Mouse (Mus musculus) left cerebral cortex, adult 11 months (tissue): Measurements from ENCODE around the gene 1600014C23Rik.

Source experiments
- DNase-seq: peaks from one replicate; pipeline ENCODE4 v3.0.0; 2022; ENCODE audit warnings: low spot score

Gene 1600014C23Rik

DNA sequence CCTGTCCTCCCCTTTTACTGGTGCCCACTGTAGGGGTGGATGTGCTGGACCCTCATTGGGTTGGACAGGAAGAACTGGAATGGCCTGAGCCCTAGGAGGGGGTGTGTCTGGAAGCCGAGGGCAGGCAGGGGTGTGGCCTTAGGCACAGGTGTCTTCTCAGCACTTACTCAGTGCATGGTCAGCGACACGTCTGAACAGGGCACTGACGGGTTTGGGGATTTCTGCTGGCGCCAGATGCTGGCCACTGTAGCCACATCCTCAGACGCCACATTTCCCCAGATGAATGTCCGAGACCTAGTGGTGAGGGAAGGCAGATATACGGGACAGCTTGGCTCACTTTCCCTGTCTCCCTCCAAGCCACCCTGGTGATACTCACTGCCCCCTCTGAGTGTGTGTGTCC lies 18.4 kb upstream of the 1600014C23Rik start:
- no peak for DNase-seq

DNA sequence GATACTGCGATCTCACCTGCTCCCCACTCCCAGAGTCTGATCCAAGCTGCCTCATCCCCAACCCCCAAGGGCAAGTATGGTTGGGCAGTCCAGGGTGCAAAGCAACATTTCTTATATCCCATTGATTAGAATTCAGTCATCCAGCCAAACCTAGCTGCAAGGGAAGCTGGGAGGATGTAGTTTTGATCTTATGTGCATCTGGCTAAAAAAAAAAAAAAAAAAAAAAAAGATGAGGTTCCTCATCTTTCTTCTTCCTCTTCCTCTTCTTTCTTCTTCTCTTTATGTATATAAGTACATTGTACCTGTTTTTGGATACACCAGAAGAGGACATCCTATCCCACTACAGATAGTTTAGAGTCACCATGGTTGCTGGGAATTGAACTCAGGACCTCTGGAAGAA lies 17.7 kb upstream of the 1600014C23Rik start:
- no peak for DNase-seq

DNA sequence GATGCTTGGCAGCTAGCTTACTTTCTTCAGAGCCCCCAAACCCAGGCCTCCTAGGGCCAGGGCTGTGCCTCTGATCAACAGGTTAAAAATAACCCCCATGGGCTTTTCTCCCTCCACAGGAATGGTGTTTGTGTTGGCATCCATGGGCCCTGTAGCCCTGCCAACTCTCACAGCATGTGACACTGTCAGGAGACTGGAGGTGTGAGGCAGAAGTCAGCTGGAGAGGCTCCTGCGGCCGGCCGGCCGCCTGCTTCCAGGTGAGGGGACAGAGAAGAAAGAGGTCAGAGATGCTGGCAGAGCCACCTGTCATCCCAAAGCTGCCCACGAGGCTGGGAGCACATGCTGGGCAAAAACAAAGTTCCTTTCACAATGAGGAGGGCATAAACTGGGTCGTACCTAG lies 15.5 kb upstream of the 1600014C23Rik start:
- no peak for DNase-seq

DNA sequence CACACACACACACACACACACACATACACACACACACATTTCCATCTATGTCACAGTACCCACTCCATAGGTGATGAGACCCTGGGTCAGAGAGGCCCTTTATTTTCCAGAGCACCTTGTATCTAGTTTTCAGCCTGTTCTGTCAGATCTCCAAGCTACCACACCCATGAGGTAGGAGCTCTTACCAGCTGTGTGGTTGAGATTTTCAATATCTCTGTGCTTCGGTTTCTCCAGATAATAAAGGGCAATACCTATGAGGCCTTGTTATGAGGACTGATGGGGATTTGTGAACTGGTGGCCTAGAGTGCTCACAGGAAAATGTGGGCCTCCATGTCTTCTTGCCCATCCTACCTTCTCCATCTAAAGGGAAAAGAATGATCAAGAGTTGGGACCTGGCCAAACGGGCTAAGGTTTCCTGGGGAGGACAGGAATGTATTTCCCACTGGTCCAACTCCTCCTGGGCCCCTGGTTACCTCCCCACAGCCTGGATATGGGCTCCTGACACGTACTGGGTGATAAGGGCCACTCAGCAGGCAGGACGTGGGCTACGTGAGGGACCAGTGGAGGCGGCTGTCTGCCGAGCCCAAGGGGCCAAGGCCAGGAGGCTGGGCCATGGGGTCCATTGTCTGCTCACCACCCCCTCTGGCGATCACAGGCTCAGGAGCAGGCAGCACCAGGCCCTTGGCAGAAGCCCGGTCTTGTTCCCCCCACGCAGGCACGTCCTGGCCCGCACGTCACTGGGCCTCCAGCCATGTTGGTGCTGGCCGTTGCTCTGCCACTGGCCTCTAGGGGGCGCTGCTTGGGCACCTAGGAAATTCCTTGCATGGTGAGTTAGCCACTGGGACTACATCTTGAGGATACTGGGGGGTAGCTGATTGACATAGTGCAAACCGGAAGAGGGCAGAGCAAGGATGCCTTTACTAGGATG lies 14.5 kb upstream of the 1600014C23Rik start:
- no peak for DNase-seq

DNA sequence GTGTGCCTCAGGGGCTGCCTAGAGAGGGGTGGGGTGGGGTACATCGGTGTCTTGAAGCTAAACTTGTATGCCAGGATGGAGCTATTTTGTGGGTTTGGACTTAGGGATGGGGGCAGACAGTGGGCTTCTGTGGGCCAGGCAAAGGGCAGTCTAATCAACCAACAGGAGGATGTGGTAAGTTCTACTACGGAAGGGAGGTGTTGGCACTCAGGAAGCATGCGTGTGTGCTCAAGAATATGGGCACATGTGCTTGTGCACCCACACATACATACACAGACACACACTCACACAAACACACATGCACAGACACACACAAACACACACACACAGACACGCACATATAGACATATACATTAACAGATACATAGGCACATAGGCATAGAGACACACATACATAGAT lies 13.6 kb upstream of the 1600014C23Rik start:
- DNase-seq, result no peak

DNA sequence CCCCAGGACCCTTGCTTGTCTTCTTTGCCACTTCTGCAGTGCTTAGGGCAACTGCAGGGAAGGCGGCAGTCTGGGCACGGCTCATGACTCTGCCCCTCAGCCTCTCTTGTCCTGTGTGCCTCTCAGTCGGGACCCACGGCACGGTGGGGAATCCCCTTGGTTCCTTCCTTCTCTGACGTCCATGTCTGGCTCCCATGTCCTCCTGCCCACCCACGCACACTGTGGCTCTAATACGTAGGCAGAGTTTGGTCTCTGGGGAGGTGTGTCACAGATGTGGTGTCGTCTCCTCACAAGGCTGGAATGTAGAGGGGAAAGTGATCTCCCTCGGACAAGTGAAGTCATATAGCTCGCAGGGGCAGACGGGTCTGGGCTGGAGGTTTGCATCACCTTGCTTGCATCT lies 13.1 kb upstream of the 1600014C23Rik start:
- DNase-seq, result no peak

DNA sequence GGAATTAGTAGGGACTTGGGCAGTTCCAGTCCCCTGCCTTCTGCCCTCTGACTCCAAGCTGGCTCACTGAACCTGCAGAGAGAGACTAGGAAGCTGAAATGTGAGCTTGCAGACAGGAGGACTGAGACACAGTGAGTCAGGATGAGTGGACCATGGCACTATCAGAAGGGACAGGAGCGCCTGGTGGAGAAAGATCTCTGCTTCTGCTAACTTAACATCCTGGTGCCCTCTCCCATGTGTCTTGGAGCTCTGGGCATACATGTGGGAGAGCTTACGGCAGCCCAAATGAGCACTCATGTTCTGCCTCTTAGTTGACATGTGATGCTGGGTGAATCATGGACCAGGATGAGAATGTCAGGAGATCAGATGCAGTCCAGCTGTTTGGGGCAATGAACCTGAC lies 12.0 kb upstream of the 1600014C23Rik start:
- DNase-seq, result no peak

DNA sequence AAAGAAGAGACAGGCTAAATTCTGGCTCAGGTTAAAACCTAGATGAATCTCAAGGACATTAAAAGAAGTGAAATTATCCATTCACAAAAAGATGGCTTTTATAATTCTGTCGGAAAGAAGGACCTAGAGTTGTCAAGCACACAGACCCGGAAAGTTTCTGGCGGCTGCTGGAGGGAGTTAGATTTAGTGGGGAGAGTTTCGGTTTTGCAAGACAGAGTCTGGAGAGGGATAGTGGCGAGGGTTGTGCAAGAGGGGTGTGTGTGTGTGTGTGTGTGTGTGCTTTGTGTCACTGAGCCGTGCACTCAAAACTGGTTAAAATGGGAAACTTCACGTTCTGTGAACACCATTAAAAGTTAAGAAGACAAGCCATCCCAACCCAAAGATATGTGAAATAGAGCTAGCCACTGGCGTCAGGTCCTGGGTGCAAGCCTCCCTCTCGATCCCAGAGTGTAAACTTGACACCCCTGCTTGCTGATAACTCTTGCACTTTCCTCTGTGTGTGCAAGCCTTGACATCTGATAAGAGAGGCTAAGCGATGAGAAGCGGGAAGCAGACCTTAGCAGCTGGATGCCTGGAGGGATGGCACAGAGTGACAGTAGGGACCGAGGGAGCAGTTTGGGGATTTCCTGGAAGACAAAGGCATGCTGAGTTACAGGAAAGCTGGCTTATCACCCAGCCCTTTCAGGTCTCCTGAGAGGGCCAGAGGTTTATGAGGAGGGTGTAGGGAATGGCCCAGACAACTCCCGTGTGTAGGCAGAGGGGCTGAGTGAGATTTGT lies 8.9 kb upstream of the 1600014C23Rik start:
- no peak for DNase-seq

DNA sequence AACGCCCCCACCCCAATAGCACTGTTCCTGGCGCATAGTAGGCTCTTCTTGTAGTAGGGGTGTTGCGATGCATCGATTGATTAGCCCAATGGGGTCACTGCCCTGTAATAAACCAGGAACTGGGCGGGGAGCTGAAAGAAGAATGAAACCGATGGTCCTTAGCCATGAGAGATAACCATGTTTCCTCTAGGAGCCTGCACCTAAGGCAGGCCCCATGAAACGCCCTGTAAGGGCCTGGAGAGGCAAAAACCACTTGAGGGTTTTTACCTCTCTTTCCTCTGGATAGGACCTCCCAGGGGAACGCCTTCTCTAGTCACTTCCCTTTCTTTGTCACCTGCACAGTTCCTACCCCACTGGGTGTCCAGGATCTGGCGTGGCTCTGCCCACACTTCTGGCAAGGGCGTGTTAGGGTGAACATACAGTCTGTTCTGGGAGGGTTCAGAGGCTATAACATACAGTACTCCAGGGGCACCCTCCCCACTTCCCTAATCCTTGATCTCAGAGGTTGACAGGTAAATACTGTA lies 3.5 kb upstream of the 1600014C23Rik start:
- DNase-seq, result no peak

DNA sequence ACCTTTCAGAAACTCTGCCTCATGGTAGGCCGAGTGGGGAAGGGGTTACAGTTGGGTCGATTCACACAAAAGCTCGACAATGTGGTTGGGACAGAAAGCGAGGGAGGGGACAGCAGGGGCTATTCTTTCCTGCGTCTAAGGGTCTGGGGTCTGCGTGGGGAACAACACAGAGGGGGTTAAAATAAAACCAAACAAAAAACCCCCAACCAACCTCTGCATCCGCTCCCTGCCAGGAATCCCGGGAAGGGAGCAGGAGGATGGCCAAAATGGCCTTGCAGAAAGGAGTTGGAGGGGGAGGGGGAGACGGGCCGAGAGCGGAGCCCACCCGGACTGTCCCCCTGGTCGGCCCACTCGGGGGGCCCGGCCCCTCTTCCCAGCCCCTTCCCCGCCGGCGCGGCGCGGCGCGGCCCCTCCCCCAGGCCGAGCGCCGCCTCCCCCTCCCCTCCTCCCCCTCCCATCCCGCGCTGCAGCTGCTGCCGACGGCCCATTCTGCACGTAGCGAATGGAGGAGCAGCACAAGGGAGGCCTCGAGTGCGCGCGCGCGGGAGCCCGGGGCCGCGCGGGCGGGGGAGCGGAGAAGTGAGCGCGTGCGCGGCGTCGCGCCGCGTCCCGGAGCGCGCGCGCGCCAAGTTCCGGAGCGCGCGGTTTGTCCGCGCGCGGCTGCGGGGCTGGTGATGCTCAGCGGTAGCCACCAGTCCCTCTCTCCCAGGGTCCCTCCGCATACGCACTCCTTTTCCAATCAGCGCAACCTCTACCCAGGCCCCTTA lies 2.9 kb upstream of the 1600014C23Rik start:
- peak; percentile 85 for DNase-seq

DNA sequence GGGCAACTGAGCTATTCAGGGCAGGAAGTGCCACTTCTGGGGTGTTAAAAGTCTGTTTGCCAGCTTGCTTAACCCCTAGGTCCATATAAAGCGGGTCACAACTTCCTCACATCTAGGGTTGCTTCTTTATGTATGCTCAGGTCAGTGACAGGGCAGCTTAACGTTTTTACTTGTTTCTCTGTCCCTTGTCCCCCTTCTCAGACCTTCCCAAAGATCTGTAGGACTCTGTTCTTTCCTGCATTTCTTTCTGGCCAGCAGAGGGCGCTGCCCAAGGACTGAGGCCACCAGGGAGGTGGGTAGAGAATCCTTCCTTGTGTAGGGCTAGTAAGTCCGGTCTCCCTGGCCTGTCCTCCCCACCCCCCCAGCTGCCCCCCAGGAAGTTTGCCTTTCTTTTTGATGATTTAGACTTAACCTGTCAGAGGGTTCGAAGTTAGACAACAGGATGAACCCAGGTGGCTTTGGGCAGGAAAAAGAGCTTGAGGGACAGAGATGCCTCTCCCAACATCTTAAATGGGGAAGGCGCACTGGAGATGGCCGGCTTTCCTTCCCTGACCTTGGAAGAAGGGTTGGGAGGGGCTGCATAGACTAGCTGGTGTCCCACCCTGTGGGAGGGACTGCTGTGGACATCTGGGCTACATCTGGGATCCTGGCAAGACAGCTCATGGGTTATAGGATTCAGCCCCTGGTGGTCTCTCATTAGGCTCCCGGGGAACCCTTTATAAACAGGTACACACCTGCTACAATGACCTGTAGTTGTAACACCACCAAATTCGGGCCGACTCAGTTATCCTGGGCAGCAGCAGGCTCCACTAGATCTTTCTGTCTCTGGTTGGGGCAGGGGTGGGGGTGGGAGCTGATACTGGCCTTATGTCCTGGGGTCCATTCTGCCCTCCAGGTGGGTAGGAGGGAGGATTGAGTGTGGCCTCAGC lies 2.0 kb upstream of the 1600014C23Rik start:
- no peak for DNase-seq

DNA sequence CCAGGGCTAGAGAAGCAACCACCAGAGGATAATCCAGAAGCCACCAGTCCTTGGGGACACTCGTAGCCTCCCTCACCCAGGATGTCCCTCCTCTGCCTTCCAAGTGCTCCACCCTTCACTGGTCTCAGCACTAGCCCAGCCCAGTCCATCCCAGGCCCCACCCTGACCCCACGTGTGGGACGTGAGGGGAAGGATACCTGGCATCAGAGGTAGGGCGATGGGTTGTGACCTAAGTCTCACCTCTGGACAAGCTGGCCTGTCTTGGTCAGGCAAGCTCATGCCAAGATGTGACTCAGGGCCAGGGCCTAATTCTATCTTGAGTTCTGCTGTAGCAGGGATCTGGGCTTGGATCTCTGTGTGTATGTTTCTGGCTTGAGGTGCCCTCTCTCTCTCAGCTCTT lies 1.2 kb upstream of the 1600014C23Rik start:
- no peak for DNase-seq

DNA sequence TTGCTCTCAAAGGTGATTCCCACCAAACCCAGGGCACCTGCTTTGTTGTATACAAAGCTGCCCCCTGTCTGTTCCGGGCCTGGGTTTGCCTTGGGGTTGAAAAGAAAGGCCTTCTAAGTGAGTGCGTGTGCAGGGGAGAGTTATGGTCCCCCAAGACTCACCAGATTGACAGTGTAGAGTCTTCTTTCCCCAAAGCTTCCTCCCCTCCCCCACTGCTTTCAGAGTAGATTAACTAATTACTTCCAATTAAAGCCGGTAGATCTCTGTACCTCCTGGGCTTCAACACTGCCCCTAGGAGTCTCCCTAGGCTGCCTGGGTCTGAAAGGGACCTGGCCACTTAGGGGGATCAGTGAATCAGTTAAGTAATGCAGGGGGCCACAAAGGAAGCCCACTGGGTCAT lies 689 bp upstream of the 1600014C23Rik start:
- no peak for DNase-seq

DNA sequence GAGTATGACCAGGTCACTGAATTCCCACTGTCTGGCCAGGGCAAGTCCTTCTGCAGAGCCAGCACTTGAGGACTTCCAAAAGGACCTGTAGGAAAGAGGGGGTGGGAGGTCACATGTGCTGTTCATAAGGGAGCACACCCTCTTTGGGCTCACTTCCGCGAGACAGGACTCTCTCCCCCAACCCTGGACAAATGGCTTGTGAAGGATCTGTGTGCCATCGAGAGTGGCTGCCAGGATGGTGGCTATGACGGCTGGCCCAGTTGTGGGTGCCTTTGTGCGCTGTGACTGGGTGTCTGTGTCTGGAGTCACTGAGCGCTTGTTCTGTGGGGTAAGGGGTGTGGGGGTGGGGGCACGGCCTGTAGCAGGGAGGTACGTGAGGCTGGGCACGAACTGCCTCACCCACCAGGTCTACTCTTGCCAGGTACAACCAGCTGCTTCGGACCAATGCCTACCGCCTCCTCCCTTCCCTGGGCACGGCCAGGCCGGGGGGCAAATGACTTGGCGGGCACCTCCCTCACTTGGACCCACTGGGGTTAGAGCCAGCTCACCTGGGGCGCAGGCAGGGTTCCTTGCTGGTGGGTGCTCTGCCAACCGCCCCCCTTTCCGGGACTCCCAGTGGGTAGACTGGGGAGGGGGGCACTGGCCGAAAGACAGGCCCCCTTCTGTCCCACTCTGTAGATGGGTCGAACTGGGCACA lies 458 bp downstream of the 1600014C23Rik start:
- no peak for DNase-seq

DNA sequence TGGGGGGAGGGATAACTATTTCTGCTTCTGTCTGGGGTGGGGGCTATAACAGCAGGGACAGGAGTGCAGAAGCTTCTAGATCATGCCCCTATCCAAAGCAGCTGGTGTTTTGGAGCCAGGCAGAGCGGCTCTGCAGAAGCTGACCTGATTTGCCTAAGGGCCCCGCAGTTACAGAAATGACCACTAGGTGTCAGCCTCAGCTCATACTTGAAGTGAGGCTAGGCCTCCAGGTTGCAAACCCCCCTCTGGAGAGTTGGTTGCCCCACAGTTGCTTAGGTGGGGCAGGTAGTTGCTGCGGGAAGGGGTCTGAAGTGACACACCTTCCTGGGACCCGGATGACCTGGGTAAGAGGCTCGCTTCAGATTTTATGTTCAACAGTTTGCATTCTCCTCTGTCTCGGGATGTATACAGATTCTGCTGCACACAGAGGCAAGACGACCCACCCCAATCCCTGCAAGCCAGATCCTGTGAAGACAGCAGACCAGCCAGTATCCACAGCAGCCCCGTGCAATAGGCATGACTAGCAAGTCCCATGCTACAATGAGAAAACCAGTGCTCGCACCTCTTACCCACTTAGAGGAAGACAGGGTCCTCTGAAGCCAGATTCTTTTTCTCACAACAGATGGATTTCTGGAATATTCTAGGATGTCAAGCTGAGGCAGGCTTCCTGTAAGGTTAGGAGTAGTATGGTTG lies 2.3 kb downstream of the 1600014C23Rik start:
- DNase-seq, result no peak

DNA sequence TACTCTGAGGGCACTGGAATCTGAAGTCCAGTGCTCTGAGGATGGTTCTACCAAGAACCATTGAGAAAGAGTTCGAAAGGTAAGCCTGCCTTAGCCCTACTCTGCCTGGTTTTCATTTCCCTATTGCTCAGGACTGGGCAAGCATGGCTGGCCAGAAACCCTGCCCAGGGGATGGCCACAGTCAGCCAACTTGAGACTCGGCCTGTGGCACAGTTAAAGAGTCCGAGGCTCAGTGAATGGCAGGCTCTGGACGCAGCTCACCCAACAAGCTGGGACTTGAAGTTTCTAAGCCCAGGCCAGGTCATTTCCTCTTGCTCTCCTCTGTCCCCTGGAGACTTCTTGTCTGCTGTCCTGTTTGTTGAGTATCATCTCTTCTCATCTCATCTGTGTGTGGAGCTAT lies 2.9 kb downstream of the 1600014C23Rik start:
- DNase-seq, result no peak

DNA sequence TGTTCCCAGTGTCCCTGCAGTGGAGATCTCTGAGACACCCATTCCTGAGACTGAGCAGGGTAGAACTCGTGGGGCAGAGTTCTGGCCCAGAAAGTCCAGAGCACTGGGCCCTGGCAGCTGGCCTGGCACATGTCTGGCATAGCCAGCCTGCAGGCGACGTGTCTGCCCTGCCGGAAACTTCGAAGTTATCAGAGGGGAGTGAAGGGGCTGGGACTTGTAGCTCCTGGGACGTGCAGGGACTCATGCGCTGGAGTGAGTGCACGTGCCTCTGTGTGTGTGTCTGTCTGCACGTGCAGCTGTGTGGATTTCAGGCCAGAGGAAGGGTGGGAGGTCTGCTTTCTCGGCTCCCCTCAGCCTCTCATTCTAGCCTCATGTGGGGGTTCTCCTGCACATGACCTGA lies 4.3 kb downstream of the 1600014C23Rik start:
- no peak for DNase-seq

DNA sequence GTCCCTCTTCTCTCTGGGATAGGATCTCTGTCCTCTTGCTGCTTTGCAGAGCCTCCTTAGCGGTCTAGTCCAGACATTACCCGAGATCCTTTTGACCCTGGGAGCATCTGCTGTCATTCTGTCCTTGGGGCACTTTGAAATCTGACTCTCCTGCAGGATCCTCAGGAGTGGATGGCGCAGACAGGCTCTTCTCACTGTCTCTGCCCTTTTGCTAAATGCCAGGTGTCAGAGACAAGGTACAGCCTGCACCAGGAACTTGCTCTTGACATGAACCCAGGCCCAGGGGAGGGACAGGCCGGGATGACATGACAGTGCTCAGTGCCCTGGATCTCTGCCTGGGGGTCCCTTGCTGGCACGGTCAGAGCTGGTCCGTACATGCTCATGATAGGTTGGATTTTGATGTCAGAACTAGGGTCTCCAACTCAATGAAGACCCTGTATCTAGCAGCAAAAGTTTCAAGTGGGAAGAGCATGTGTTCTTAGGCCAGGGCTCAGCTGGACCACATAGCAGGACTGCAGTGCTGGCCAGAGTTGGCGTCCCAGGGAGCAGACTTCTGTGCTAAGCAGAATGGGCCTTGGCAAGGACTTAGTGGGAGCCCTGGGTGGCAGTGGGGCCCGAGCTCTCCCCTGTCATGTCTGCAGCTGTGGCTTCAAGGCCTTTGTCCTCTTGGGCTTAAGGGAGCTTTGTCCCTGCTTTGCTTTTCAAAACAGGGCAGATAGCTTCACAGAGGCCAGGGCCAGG lies 5.5 kb downstream of the 1600014C23Rik start:
- no peak for DNase-seq

DNA sequence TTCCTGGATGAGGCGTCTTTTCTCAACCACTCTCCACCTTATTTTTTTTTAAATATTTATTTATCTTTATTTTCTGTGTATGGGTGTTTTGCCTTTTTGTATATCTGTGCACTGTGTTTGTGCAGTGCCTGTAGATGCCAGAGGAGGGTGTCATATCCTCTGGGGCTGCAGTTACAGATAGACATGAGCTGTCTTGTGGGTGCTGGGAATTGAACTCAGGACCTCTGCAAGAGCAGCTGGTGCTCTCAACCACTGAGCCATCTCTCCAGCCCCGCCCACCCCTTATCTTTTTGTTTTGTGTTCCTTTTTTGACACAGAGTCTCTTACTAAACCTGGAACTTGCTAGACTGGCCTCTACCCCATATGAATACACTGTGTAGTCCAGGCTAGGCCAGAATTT lies 6.2 kb downstream of the 1600014C23Rik start:
- no peak for DNase-seq
